Mouse (Mus musculus): ENCODE results near the gene Oit3.

Oit3 gene

GRCm38 (mm10) chr10:59441735-59442134 is at the start of gene Oit3:
Gene Oit3 (minus strand): TSS chr10:59441778.
- DNase-seq (ENCODE audit: inconsistent age in 2 of 2, low spot score in 1 of 2): peak in 1 of 2 experiments; percentile 29

GRCm38 (mm10) chr10:59490920-59491319 is 49.3 kb upstream of the Oit3 start:
- peak in 1 of 2 experiments; percentile 50 for DNase-seq (ENCODE audit: inconsistent age in 2 of 2, low spot score in 1 of 2)

GRCm38 (mm10) chr10:59489411-59489810 is 47.8 kb upstream of the Oit3 start:
- no peak for DNase-seq (ENCODE audit: inconsistent age in 2 of 2, low spot score in 1 of 2)

GRCm38 (mm10) chr10:59487351-59487750 is 45.8 kb upstream of the Oit3 start:
- peak in 1 of 2 experiments; percentile 51 for DNase-seq (ENCODE audit: inconsistent age in 2 of 2, low spot score in 1 of 2)

- DNase-seq (ENCODE audit: inconsistent age in 2 of 2, low spot score in 1 of 2): no peak
Observed at GRCm38 (mm10) chr10:59484318-59484717, 42.7 kb upstream of the Oit3 start.

- DNase-seq (ENCODE audit: inconsistent age in 2 of 2, low spot score in 1 of 2): no peak
Observed at GRCm38 (mm10) chr10:59481381-59481780, 39.8 kb upstream of the Oit3 start.

GRCm38 (mm10) chr10:59470451-59470850 is 28.9 kb upstream of the Oit3 start:
- no peak for DNase-seq (ENCODE audit: inconsistent age in 2 of 2, low spot score in 1 of 2)

- DNase-seq (ENCODE audit: inconsistent age in 2 of 2, low spot score in 1 of 2): no peak
Observed at GRCm38 (mm10) chr10:59467297-59467696, 25.7 kb upstream of the Oit3 start.

GRCm38 (mm10) chr10:59466626-59467025 is 25.0 kb upstream of the Oit3 start:
- no peak for DNase-seq (ENCODE audit: inconsistent age in 2 of 2, low spot score in 1 of 2)

- DNase-seq (ENCODE audit: inconsistent age in 2 of 2, low spot score in 1 of 2): no peak
Observed at GRCm38 (mm10) chr10:59465546-59465945, 24.0 kb upstream of the Oit3 start.

GRCm38 (mm10) chr10:59462307-59462706 is 20.7 kb upstream of the Oit3 start:
- DNase-seq (ENCODE audit: inconsistent age in 2 of 2, low spot score in 1 of 2): no peak

GRCm38 (mm10) chr10:59459767-59460166 is 18.2 kb upstream of the Oit3 start:
- DNase-seq (ENCODE audit: inconsistent age in 2 of 2, low spot score in 1 of 2): peak in 1 of 2 experiments; percentile 14

GRCm38 (mm10) chr10:59454631-59455030 is 13.1 kb upstream of the Oit3 start:
- no peak for DNase-seq (ENCODE audit: inconsistent age in 2 of 2, low spot score in 1 of 2)

- peak; percentile 13 to 70 for DNase-seq (ENCODE audit: inconsistent age in 2 of 2, low spot score in 1 of 2)
Observed at GRCm38 (mm10) chr10:59451839-59452238, 10.3 kb upstream of the Oit3 start.

- no peak for DNase-seq (ENCODE audit: inconsistent age in 2 of 2, low spot score in 1 of 2)
Observed at GRCm38 (mm10) chr10:59447546-59447945, 6.0 kb upstream of the Oit3 start.

- DNase-seq (ENCODE audit: inconsistent age in 2 of 2, low spot score in 1 of 2): peak in 1 of 2 experiments; percentile 42
Observed at GRCm38 (mm10) chr10:59446911-59447437, 5.4 kb upstream of the Oit3 start.

GRCm38 (mm10) chr10:59444635-59445034 is 3.1 kb upstream of the Oit3 start:
- DNase-seq (ENCODE audit: inconsistent age in 2 of 2, low spot score in 1 of 2): no peak

GRCm38 (mm10) chr10:59444106-59444505 is 2.5 kb upstream of the Oit3 start:
- no peak for DNase-seq (ENCODE audit: inconsistent age in 2 of 2, low spot score in 1 of 2)

- DNase-seq (ENCODE audit: inconsistent age in 2 of 2, low spot score in 1 of 2): peak; percentile 59 to 82
Observed at GRCm38 (mm10) chr10:59443212-59443611, 1.6 kb upstream of the Oit3 start.

- DNase-seq (ENCODE audit: inconsistent age in 2 of 2, low spot score in 1 of 2): no peak
Observed at GRCm38 (mm10) chr10:59440177-59440576, 1.4 kb downstream of the Oit3 start.

GRCm38 (mm10) chr10:59439508-59439931 is 2.1 kb downstream of the Oit3 start:
- DNase-seq (ENCODE audit: inconsistent age in 2 of 2, low spot score in 1 of 2): peak; percentile 26 to 62

GRCm38 (mm10) chr10:59438651-59439050 is 2.9 kb downstream of the Oit3 start:
- DNase-seq (ENCODE audit: inconsistent age in 2 of 2, low spot score in 1 of 2): peak in 1 of 2 experiments; percentile 46

- no peak for DNase-seq (ENCODE audit: inconsistent age in 2 of 2, low spot score in 1 of 2)
Observed at GRCm38 (mm10) chr10:59435746-59436145, 5.8 kb downstream of the Oit3 start.

Measured in adrenal gland, adult (tissue).